Mouse (Mus musculus) central nervous system, embryonic 11.5 days (tissue): ENCODE data around the gene Dnah8. TPM values are rescaled to one million over a fixed set of nuclear protein-coding genes. Genes with fewer than 3 reads are reported as not detected.

Experiments used
- polyA plus RNA-seq: library from polyadenylated mRNA; depleted of rRNA; stranded (reverse); fragments of >200 nt; gene quantifications from 2 replicates; pipeline ENCODE4 v1.2.3, GENCODE M21; 2012; rRNA removed

The Dnah8 gene
- polyA plus RNA-seq: 1.3 and 1.6 TPM in 2 replicates

GRCm38 (mm10) chr17:30624132-30624531 lies at the start of gene Dnah8:
TSS of gene Dnah8 (plus strand) at chr17:30624354.

GRCm38 (mm10) chr17:30575941-30576773 lies 48.0 kb upstream of the Dnah8 start, which contains the start of gene Btbd9:
TSS of gene Btbd9 (minus strand) at chr17:30576488.

DNA sequence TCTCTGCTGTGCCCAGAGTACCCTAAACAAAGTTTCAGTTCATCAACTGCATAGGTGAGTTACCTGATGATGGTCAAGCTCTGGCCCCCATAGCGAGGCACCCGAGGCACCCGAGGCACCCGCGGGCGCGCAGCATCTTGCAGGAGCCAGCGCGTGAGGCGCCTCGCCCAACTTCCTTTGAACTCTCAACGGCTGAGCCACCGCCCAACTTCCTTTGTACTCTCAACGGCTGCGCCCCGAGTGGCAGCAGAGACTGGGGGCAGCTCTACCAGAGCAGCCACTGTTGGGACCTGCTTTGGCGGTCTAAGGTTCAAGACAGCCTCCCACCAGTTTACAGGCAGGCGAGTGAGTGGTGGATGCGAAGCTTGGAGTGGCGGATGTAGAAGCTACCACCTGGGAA lies 2.6 kb downstream of the Dnah8 start, which contains the start of gene Glo1:
Gene Glo1 (minus strand): TSS at position 153 of the 400 bp plus-strand sequence.

GRCm38 (mm10) chr17:30901627-30902026 lies 277.5 kb downstream of the Dnah8 start, which contains the start of gene Glp1r:
TSS of gene Glp1r (plus strand) at chr17:30901817.

Other genes starting within 250 kb of the Dnah8 start
- 24.6 and 25.6 TPM in 2 replicates for gene Btbd9, start 47.9 kb upstream of the Dnah8 start, polyA plus RNA-seq
- gene Glo1, start 2.5 kb downstream of the Dnah8 start, polyA plus RNA-seq: 119 and 176 TPM in 2 replicates